Mouse (Mus musculus) kidney, postnatal 4 days (tissue): ENCODE measurements around the gene Asap2.
A peak's percentile ranks its signal among the peaks of the same experiment; 100 is the strongest.

ENCODE experiments used
- DNase-seq, 2 experiments: peaks; one replicate each; pipeline ENCODE4 v3.0.0; 2021; ENCODE audit warnings: mixed read lengths in 2 of 2

Asap2 gene

GRCm38 (mm10) chr12:21167741-21168140, 177.5 kb downstream of the Asap2 start:
- no peak for DNase-seq

- DNase-seq: no peak
These were observed 177.9 kb downstream of the Asap2 start for GRCm38 (mm10) chr12:21168149-21168548.

GRCm38 (mm10) chr12:21171776-21172490, 181.7 kb downstream of the Asap2 start:
- no peak for DNase-seq

GRCm38 (mm10) chr12:21173847-21174412, 183.7 kb downstream of the Asap2 start:
- no peak for DNase-seq

GRCm38 (mm10) chr12:21176399-21176798, 186.1 kb downstream of the Asap2 start:
- DNase-seq: no peak

- DNase-seq: no peak
These were observed 187.0 kb downstream of the Asap2 start for GRCm38 (mm10) chr12:21177123-21177698.

- DNase-seq: no peak
These were observed 189.8 kb downstream of the Asap2 start for GRCm38 (mm10) chr12:21180091-21180490.

GRCm38 (mm10) chr12:21182786-21183185, 192.5 kb downstream of the Asap2 start:
- DNase-seq: no peak

- DNase-seq: no peak
These were observed 193.1 kb downstream of the Asap2 start for GRCm38 (mm10) chr12:21183321-21183720.

- DNase-seq: no peak
These were observed 195.9 kb downstream of the Asap2 start for GRCm38 (mm10) chr12:21186145-21186544.

GRCm38 (mm10) chr12:21188880-21189279, 198.6 kb downstream of the Asap2 start:
- peak; percentile 66 to 72 for DNase-seq

- DNase-seq: no peak
These were observed 201.3 kb downstream of the Asap2 start for GRCm38 (mm10) chr12:21191546-21191945.

GRCm38 (mm10) chr12:21195497-21195896, 205.2 kb downstream of the Asap2 start:
- no peak for DNase-seq

- no peak for DNase-seq
These were observed 206.2 kb downstream of the Asap2 start for GRCm38 (mm10) chr12:21196420-21196819.

- DNase-seq: no peak
These were observed 210.4 kb downstream of the Asap2 start for GRCm38 (mm10) chr12:21200613-21201012.

GRCm38 (mm10) chr12:21201485-21202269, 211.4 kb downstream of the Asap2 start:
- DNase-seq: no peak

GRCm38 (mm10) chr12:21204701-21205312, 214.5 kb downstream of the Asap2 start:
- peak; percentile 51 to 70 for DNase-seq

GRCm38 (mm10) chr12:21205799-21206198, 215.5 kb downstream of the Asap2 start:
- no peak for DNase-seq

- DNase-seq: no peak
These were observed 217.2 kb downstream of the Asap2 start for GRCm38 (mm10) chr12:21207422-21207821.

GRCm38 (mm10) chr12:21208172-21208795, 218.0 kb downstream of the Asap2 start:
- DNase-seq: no peak

GRCm38 (mm10) chr12:21209273-21209672, 219.0 kb downstream of the Asap2 start:
- DNase-seq: no peak

- no peak for DNase-seq
These were observed 222.6 kb downstream of the Asap2 start for GRCm38 (mm10) chr12:21212876-21213275.
